Mouse (Mus musculus) cerebellum, adult 2 months (tissue): ENCODE measurements around the gene Tmeff1.

Experiments
- CTCF ChIP-seq: fragments of 200-500 bp; IDR thresholded peaks from 2 replicates; pipeline ENCODE4 v1.5.1; 2011; ENCODE audit warnings: low read depth, mild to moderate bottlenecking, control low read depth, low read length, moderate library complexity, borderline replicate concordance; ENCODE audit not compliant: insufficient read depth
- POLR2A ChIP-seq: fragments of 200-500 bp; IDR thresholded peaks from 2 replicates; pipeline ENCODE4 v1.6.1; 2011; ENCODE audit warnings: low read length, control low read depth, borderline replicate concordance; ENCODE audit not compliant: insufficient read depth

- TF ChIP-seq CTCF, result no peak
- no peak for TF ChIP-seq POLR2A
These were observed 99.7 kb downstream of the Tmeff1 start for GRCm38 (mm10) chr4:48684593-48685187.
